Mouse (Mus musculus): ENCODE measurements around the gene Map3k20. TPM values are rescaled to one million over a fixed set of nuclear protein-coding genes. Genes with fewer than 3 reads are reported as not detected.

The Map3k20 gene
- polyA plus RNA-seq, 1 experiment from 2014 or later: 43.9 TPM

DNA sequence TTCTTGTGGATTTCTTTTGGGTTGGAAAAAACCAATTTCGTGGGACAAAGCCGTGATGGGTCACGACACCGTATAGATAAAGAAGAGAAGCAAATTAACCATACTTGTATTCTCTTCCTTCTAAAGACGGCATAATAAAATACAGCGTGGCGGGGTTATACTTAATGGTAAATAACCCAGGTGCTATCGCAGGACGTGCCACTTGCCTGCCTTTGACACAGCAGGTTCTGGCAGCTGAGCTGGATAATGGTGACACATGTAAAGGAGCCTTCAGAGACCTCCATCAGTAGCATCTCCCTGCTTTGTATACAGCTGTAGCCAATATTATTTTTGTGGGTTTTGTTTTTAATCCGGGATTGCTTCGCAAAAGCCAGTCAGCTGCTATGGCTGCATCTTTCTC is 141.9 kb downstream of the Map3k20 start:
- ATAC-seq (ENCODE audit: extremely low read depth, insufficient number of reproducible peaks, low FRiP score, low TSS enrichment): no peak
- no peak overlapping the region for H3K27ac ChIP-seq (replicated peaks)
- H3K36me3 ChIP-seq: no peaks in the 10 kb centered on the region
- H3K4me1 ChIP-seq: no peaks in the 10 kb centered on the region
- no peak overlapping the region for H3K4me3 ChIP-seq
- H3K4me2 ChIP-seq: no peak overlapping the region
- 81% methylated on average over 11 of the region's 11 CpGs for WGBS
- H3K27me3 ChIP-seq (replicated peaks): no peaks in the 10 kb centered on the region
- no peak overlapping the region for H3K9ac ChIP-seq
- H3K9me3 ChIP-seq: no peaks in the 10 kb centered on the region

DNA sequence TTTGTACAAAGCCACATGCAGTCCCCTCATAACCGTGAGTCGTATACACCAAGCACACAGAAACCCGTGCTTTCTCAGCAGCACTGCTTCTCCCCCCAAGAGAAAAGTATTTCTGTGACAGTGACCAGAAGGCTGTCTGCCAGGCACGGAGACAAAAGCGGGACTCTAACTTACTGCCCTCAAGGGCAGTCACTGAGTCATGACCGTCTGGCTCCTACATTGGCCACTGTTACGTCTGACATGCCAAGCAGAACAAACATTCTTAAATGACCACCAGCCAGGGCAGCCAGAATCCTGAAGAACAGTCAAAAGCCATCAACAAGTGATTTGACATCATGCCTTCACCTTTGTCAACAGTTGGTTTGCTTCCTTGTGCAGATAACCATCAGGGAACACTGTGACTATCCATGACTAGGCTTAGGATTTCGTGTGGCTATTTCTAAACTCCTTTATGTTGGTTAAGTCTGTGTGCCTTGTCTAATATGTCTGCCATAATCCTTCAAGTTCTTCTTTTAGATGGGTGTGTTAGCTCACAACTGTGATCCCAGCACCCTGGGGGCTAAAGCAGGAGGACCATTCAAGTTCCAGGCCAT is 153.6 kb downstream of the Map3k20 start:
- Histone ChIP-seq H3K4me2 (no peak overlapping the region), H3K27ac (replicated peaks) (no peak overlapping the region), H3K4me3 (no peak overlapping the region), H3K9me3 (no peaks in the 10 kb centered on the region), H3K36me3 (peaks cover 31% of the 10 kb centered on the region), H3K27me3 (replicated peaks) (no peaks in the 10 kb centered on the region), H3K9ac (no peak overlapping the region), H3K4me1 (no peaks in the 10 kb centered on the region)
- WGBS: 72% methylated on average over 8 of the region's 8 CpGs
- no peak for ATAC-seq (ENCODE audit: extremely low read depth, insufficient number of reproducible peaks, low FRiP score, low TSS enrichment)

DNA sequence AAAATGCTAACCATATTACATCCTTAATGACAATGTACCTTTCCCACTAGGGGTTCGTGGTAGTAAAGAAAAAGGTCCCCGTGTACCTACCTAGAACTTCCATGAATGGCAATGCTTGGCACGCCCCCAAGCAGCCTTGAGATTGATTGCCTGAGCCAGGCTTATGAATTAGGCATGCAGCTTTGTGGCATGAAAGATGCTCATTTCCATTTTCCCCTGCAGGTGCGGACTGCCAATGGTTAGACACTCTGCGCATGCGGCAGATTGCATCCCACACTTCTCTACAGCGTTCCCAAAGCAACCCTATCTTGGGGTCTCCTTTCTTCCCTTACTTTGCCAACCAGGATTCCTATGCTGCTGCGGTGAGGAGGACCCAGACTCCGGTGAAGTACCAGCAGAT is 155.6 kb downstream of the Map3k20 start:
- 88% methylated on average over 9 of the region's 9 CpGs for WGBS
- ATAC-seq (ENCODE audit: extremely low read depth, insufficient number of reproducible peaks, low FRiP score, low TSS enrichment): no peak
- H3K27ac ChIP-seq (replicated peaks): no peak overlapping the region

DNA sequence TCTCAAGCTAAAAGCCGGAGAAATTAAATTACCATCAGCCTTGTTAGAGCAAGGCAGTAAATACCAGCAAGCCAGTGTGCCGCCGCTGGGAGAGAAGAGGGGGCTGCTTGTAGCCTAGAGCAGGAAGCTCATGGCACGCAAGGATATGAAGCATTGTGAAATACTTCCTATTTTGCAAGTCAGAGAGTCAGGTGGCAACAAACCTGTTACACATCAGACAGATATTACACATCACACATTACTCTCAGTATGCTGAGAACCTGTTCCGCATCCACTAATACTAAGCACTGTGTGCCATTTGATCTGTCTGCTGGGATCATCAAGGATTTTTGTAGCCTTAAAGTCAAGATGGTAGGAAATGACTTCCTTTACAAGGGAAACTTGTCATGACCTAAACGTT is 157.4 kb downstream of the Map3k20 start:
- Histone ChIP-seq H3K36me3 (peaks cover 16% of the 10 kb centered on the region), H3K9me3 (no peaks in the 10 kb centered on the region), H3K4me3 (no peak overlapping the region), H3K9ac (no peak overlapping the region), H3K27ac (replicated peaks) (no peak overlapping the region), H3K4me2 (no peak overlapping the region), H3K4me1 (no peaks in the 10 kb centered on the region), H3K27me3 (replicated peaks) (no peaks in the 10 kb centered on the region)
- WGBS: 90% methylated on average over 6 of the region's 6 CpGs
- no peak for ATAC-seq (ENCODE audit: extremely low read depth, insufficient number of reproducible peaks, low FRiP score, low TSS enrichment)

More for the DNA sequence above, 155.6 kb downstream of the Map3k20 start:
- Histone ChIP-seq H3K4me3 (no peak overlapping the region), H3K9ac (no peak overlapping the region), H3K9me3 (no peaks in the 10 kb centered on the region), H3K27me3 (replicated peaks) (no peaks in the 10 kb centered on the region), H3K36me3 (peaks cover 19% of the 10 kb centered on the region), H3K4me1 (no peaks in the 10 kb centered on the region), H3K4me2 (no peak overlapping the region)

DNA sequence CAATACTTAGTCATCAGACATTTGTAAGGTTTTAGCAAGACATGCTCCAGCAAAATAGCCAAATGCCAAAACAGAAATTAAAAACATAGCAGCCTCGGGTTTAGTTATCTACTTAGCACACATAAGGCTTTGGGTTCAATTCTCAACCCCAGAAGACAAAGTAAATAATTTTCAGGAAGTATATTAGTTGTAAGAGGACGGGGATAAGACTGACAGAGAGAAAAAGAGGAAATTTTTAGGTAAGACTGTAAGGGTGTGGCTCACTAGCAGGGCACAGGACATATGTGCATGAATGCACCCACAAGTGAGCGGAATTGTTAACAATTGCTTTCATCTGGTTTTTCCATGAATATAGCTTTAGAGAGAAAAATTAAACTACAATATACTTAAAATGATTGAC is 158.5 kb downstream of the Map3k20 start:
- H3K9ac ChIP-seq: no peak overlapping the region
- no peak overlapping the region for H3K4me3 ChIP-seq
- peaks cover 13% of the 10 kb centered on the region; the same call in 1 of the 2 replicates for H3K36me3 ChIP-seq
- no peaks in the 10 kb centered on the region for H3K9me3 ChIP-seq
- H3K4me2 ChIP-seq: no peak overlapping the region
- 72% methylated on average over 3 of the region's 3 CpGs for WGBS
- H3K27me3 ChIP-seq (replicated peaks): no peaks in the 10 kb centered on the region
- H3K27ac ChIP-seq (replicated peaks): no peak overlapping the region
- ATAC-seq (ENCODE audit: extremely low read depth, insufficient number of reproducible peaks, low FRiP score, low TSS enrichment): no peak
- H3K4me1 ChIP-seq: no peaks in the 10 kb centered on the region

DNA sequence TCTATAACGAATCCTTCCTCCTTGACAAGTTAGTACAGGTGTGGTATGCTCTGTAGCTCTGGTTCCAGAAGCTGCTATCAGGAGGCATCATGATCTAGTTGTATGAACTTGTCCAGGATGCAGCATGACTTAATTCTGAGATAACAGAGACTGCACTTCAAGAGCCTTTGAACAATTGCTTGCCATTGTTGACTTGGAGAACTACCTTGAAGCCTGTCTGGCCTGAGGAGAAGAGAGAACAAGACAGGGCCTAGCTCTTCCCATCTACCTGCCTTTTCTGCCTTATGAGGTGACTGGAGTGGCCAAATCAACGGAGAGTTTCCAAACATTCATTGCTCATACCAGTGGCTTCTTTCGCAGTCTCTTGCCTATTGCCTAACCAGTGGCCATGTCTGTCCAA is 160.7 kb downstream of the Map3k20 start:
- H3K9me3 ChIP-seq: no peaks in the 10 kb centered on the region
- H3K27me3 ChIP-seq (replicated peaks): no peaks in the 10 kb centered on the region
- no peak overlapping the region for H3K4me3 ChIP-seq
- no peak overlapping the region for H3K4me2 ChIP-seq
- peaks cover 10% of the 10 kb centered on the region; the same call in 1 of the 2 replicates for H3K36me3 ChIP-seq
- H3K27ac ChIP-seq (replicated peaks): no peak overlapping the region
- H3K4me1 ChIP-seq: no peaks in the 10 kb centered on the region
- WGBS: 84% methylated on average over 3 of the region's 3 CpGs
- no peak overlapping the region for H3K9ac ChIP-seq
- ATAC-seq (ENCODE audit: extremely low read depth, insufficient number of reproducible peaks, low FRiP score, low TSS enrichment): no peak

DNA sequence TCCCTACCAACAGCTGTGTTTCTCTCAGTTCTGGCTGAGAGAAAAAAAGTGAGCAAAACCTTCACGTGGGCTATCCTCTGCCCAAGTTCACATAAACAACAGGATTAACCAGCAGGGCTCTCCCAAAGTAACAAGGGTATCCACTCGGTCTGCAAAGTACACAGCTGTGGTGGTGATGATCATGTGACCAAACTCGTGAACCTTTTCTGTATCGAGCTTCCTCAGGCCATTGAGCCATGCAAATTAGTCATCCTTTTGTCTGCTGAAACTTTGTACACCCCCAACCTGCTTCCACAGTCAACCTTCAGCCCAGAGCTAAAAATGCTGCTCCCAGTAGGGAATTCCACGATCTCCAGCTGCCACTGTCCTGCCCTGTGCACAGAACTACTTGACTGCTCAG is 161.2 kb downstream of the Map3k20 start:
- H3K4me3 ChIP-seq: no peak overlapping the region
- no peak overlapping the region for H3K9ac ChIP-seq
- no peak for ATAC-seq (ENCODE audit: extremely low read depth, insufficient number of reproducible peaks, low FRiP score, low TSS enrichment)
- H3K27ac ChIP-seq (replicated peaks): no peak overlapping the region
- 48% methylated on average over 5 of the region's 5 CpGs for WGBS
- no peaks in the 10 kb centered on the region for H3K9me3 ChIP-seq
- H3K36me3 ChIP-seq: peaks cover 5% of the 10 kb centered on the region; the same call in 1 of the 2 replicates
- no peaks in the 10 kb centered on the region for H3K27me3 ChIP-seq (replicated peaks)
- H3K4me2 ChIP-seq: no peak overlapping the region
- H3K4me1 ChIP-seq: no peaks in the 10 kb centered on the region

DNA sequence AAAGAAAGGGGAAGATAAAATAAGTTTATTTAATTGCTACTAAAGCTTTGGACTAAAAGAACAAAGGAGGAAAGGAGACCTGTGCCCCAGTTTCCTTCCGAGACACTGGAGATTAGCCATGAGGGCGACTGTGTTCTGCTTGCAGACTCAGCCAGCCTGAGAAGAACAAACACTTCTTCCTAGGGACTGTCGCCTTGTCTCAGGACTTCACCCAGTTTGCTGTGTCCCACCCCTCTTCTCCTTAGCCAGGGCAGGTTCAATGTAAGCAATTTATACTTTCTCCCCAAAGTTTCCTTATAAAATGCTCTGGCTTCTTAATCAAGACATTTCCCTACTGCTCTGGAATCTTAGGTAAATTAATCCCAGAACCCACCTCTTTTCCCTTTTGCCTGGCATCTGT is 168.1 kb downstream of the Map3k20 start:
- WGBS: 43% methylated on average over 3 of the region's 3 CpGs
- no peak for ATAC-seq (ENCODE audit: extremely low read depth, insufficient number of reproducible peaks, low FRiP score, low TSS enrichment)
- Histone ChIP-seq H3K27ac (replicated peaks) (no peak overlapping the region), H3K27me3 (replicated peaks) (no peaks in the 10 kb centered on the region), H3K4me1 (peaks cover 8% of the 10 kb centered on the region; the same call in 1 of the 2 replicates), H3K9me3 (no peaks in the 10 kb centered on the region), H3K4me2 (no peak overlapping the region), H3K36me3 (no peaks in the 10 kb centered on the region), H3K4me3 (no peak overlapping the region), H3K9ac (no peak overlapping the region)

DNA sequence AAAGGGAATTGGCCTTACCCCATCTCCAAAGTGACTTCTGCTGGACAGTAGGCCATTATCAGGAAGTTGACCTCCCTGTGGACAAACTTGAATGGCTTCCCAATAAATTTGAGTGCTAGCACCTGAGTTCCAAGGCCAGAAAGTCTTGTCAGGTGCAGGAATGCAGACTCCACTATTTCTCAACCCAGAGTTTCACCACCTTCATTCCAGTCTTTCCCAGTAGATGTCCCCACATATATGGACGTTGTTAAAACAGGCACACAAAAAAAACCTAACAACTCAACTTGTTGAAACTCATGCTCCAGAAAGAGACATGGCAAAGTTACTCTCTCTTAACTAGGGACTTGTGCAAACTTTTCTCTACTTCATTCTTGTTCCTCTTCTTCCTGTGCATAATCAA is 170.8 kb downstream of the Map3k20 start:
- H3K36me3 ChIP-seq: no peaks in the 10 kb centered on the region
- no peak overlapping the region for H3K4me3 ChIP-seq
- no peak overlapping the region for H3K9ac ChIP-seq
- peaks cover 8% of the 10 kb centered on the region; the same call in 1 of the 2 replicates for H3K4me1 ChIP-seq
- no peaks in the 10 kb centered on the region for H3K27me3 ChIP-seq (replicated peaks)
- no peaks in the 10 kb centered on the region for H3K9me3 ChIP-seq
- WGBS: 45% methylated on average over 1 of the region's 1 CpGs
- ATAC-seq (ENCODE audit: extremely low read depth, insufficient number of reproducible peaks, low FRiP score, low TSS enrichment): no peak
- no peak overlapping the region for H3K4me2 ChIP-seq
- no peak overlapping the region for H3K27ac ChIP-seq (replicated peaks)

DNA sequence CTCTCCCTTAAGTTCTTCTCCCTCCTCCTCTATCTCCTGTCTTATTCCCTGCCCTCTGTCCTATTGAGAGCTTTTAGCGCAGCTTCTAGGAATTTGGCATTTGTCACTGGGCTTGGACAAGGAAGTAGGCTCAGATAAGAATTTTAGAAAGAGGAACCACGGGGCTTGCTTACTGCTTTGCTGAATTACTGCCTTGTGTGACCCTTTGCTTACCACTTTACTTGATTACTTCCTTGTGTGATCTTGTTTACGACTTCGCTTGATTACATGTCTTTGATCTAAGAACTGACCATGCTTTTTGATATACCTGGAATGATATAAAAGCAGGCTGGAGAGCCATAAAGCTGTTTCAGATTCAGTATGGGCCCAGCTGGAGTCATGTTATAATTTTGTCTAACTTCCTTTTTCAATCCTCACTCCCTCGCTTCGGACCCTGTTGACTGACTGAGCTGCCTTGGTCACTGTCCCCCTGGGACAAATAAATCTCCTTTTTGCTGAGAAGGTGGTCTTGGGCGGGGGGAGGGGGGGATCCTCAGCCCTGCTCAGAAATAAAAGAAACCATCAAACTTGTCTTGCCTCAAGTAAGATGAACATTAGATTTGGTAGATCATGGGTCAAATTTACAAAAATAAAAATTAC is 179.1 kb downstream of the Map3k20 start:
- ATAC-seq (ENCODE audit: extremely low read depth, insufficient number of reproducible peaks, low FRiP score, low TSS enrichment): no peak
- 53% methylated on average over 7 of the region's 7 CpGs for WGBS
- Histone ChIP-seq H3K9ac (no peak overlapping the region), H3K4me1 (no peaks in the 10 kb centered on the region), H3K27me3 (replicated peaks) (no peaks in the 10 kb centered on the region), H3K36me3 (no peaks in the 10 kb centered on the region), H3K4me2 (no peak overlapping the region), H3K4me3 (no peak overlapping the region), H3K27ac (replicated peaks) (no peak overlapping the region), H3K9me3 (no peaks in the 10 kb centered on the region)

DNA sequence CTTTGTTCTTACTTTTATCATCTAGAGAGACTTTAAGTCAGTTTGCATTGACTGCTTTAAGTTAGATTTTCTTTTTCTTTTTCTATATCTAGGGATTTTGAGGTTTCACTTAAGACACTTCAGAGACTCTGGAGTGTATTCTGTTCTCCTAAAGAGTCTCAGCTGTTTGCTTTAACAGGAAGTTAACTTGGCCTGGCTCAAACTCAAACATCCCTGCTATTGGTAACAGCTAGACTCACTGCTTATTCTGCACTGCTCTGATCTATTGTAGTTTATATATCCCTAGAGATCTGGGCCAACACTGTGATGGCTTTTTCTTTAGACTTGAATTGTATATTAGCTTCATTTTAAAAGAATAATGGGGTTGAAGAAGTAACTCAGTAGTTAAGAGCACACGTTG is 182.2 kb downstream of the Map3k20 start:
- H3K27ac ChIP-seq (replicated peaks): no peak overlapping the region
- H3K4me2 ChIP-seq: no peak overlapping the region
- no peaks in the 10 kb centered on the region for H3K9me3 ChIP-seq
- no peaks in the 10 kb centered on the region for H3K27me3 ChIP-seq (replicated peaks)
- no peak overlapping the region for H3K9ac ChIP-seq
- ATAC-seq (ENCODE audit: extremely low read depth, insufficient number of reproducible peaks, low FRiP score, low TSS enrichment): no peak
- no peaks in the 10 kb centered on the region for H3K4me1 ChIP-seq
- no peaks in the 10 kb centered on the region for H3K36me3 ChIP-seq
- WGBS: 69% methylated on average over 1 of the region's 1 CpGs
- H3K4me3 ChIP-seq: no peak overlapping the region

DNA sequence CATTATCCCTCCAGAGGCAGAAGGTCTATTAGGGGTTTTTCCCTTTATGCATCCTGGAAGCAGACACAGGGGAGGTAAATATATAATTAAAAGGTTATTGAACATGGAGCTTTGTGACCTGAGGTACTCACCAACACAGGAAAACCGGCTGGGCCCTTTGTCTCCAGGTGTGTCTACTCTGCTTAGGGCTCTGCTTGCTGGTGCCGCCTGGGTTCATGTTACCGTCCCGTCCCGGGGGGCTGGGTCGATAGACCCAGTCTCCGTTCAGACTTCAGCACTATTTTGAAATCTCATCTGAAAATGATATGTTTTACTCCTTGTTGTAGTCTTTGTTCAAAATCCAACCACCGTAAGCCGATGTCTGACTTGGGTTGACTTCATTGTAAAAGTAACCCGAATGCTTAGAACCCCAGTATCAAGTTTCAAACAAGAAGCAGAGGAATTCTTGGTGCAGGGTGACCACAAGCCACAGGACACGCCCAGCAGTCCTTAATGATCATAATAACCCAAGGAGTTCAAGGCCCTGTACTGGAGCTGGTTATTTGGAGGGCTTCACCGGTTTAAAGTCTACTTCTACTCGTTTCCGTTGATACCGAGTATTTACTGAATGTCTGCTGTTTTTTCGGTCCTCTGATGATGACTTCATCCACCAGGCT is 186.1 kb downstream of the Map3k20 start:
- Histone ChIP-seq H3K4me3 (no peak overlapping the region), H3K36me3 (no peaks in the 10 kb centered on the region), H3K27ac (replicated peaks) (no peak overlapping the region), H3K4me1 (peaks cover 24% of the 10 kb centered on the region), H3K9me3 (no peaks in the 10 kb centered on the region), H3K4me2 (no peak overlapping the region), H3K9ac (no peak overlapping the region), H3K27me3 (replicated peaks) (no peaks in the 10 kb centered on the region)
- 73% methylated on average over 16 of the region's 16 CpGs for WGBS
- no peak for ATAC-seq (ENCODE audit: extremely low read depth, insufficient number of reproducible peaks, low FRiP score, low TSS enrichment)
